ENCODE assay signal across 8 mouse cellular contexts in the genomic region with DNA sequence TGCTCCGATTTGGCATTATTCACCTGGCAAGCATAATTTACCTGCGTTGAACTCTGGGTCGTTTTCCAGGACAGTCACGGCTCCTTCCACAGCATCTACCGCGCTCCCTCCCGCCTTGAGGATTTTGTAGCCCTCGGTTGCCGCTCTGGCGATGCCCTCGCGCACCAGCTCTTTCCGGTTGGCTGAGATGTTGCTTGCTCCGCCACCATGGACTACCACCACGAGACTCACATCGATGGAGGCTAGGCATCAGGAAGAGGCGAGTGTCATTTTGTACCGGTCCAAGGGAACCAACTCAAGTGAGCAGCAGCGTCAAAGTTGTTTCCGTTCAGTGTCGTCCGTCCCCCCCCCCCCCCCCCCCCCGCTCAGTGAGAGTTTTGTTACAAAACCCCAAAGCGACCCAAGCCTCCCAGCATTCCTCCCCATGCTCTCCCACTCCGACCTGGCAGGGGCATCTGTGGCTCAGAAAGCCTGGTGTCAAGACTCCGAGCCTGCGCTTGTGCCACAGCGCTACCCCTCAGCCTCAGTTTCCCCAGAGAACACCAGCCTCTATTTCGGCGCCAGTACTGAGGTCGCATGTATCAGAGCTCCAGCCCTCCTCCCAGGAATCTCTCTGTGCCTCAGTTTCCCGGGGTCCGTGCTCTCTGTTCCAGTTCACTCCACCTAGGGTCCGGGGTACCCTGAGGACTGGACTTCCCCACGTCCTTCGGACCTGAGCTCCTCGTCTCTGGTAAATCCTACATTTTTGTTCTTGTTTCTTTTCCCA. TPM values are rescaled to one million over a fixed set of nuclear protein-coding genes. Genes with fewer than 3 reads are reported as not detected.
DNase-seq lines count a peak whose midpoint lies in the region; ATAC-seq lines count a peak whose summit lies in the region.

No protein-coding gene starts in this region.

- H3K9ac ChIP-seq in kidney, embryonic 14.5 days (ENCODE audit: low read depth, low read length) = peak overlapping the region; percentile 66

- H3K4me3 ChIP-seq in kidney, embryonic 14.5 days (ENCODE audit: low read length) = peak overlapping the region; percentile 71

- no peaks in the 10 kb centered on the region for H3K9me3 ChIP-seq in kidney, embryonic 14.5 days (ENCODE audit: control insufficient read depth, low read length)

- peak; percentile 33 for DNase-seq in right cerebral cortex, adult 18-20 months
- no peak for DNase-seq in right cerebral cortex, postnatal 36 days (ENCODE audit: low spot score in 2 of 2)
- DNase-seq in cerebellum, adult 8-10 months = peak; percentile 58
- DNase-seq in forelimb bud, embryonic 11.5 days (ENCODE audit: low read depth, low spot score) = peak; percentile 10
- DNase-seq in lung, postnatal 25 days (ENCODE audit: low spot score) = peak; percentile 19
- peak; percentile 22 for DNase-seq in right cerebral cortex, postnatal 4 days
- DNase-seq in urinary bladder, adult 18-20 months (ENCODE audit: low spot score in 2 of 2) = no peak

- no peaks in the 10 kb centered on the region for H3K27me3 ChIP-seq in kidney, embryonic 14.5 days (ENCODE audit: control insufficient read depth, insufficient read depth, low read length)

- peak; percentile 81 for ATAC-seq in kidney, embryonic 14.5 days (ENCODE audit: low FRiP score, low TSS enrichment)

- no peaks in the 10 kb centered on the region for H3K36me3 ChIP-seq in kidney, embryonic 14.5 days (ENCODE audit: control insufficient read depth, insufficient read depth, low read length)

- under 1% methylated on average over 34 of the region's 37 CpGs for WGBS in kidney, embryonic 14.5 days

- H3K27ac ChIP-seq in kidney, embryonic 14.5 days (ENCODE audit: low read depth, low read length) = no peak overlapping the region

- H3K4me2 ChIP-seq in kidney, embryonic 14.5 days (replicated peaks; ENCODE audit: low read depth, low read length) = peak overlapping the region; percentile 92

- 0 out of 2 replicates have a peak, but pooled peaks cover 8% of the 10 kb centered on the region for H3K4me1 ChIP-seq in kidney, embryonic 14.5 days (ENCODE audit: control insufficient read depth, insufficient read depth, low read length)

RNA-seq across cellular contexts. Expression of gene Asrgl1, which starts 0.5 kb away (rescaled TPM):
- 11.9 and 15.1 TPM in 2 replicates for polyA plus RNA-seq in kidney, embryonic 14.5 days (2014; fragmentation: Nextera tagmentation; extraction: Ambion mirVana)

RNA-seq across cellular contexts. Expression of gene Scgb1a1, which starts 47.2 kb away (rescaled TPM):
- not detected in 2 replicates for polyA plus RNA-seq in kidney, embryonic 14.5 days (2014; fragmentation: Nextera tagmentation; extraction: Ambion mirVana)

Comparison
In these comparisons a context has a peak if more than half of its experiments do, and no peak if none do; other contexts are left out.
1. DNase-seq: peak in right cerebral cortex, adult 18-20 months (single experiment), cerebellum, adult 8-10 months (single experiment), forelimb bud, embryonic 11.5 days (single experiment), lung, postnatal 25 days (single experiment) and right cerebral cortex, postnatal 4 days (single experiment); none in right cerebral cortex, postnatal 36 days (0 of 2) and urinary bladder, adult 18-20 months (0 of 2).